Mouse (Mus musculus) liver, embryonic 13.5 days (tissue): ENCODE results near the gene Cry2. TPM values are rescaled to one million over a fixed set of nuclear protein-coding genes. Genes with fewer than 3 reads are reported as not detected.

Source experiments
- ATAC-seq: fragments of 200-750 bp; cut with Nextera tagmentation; 2 replicates; pipeline ENCODE4 v1.8.0; 2017; ENCODE audit warnings: low read depth, mild to moderate bottlenecking, moderate number of reproducible peaks, moderate library complexity
- DNase-seq: peaks from one replicate; pipeline ENCODE4 v3.0.0; 2022
- H3K27ac ChIP-seq: fragments of 300-500 bp; sonication (generic); 2 replicates; pipeline ENCODE4 v1.5.1; 2015; ENCODE audit warnings: moderate library complexity, mild to moderate bottlenecking, inconsistent platforms
- H3K27me3 ChIP-seq: fragments of 300-500 bp; sonication (generic); 2 replicates; pipeline ENCODE4 v1.6.1; 2015; ENCODE audit warnings: mild to moderate bottlenecking, inconsistent platforms
- H3K36me3 ChIP-seq: fragments of 300-500 bp; sonication (generic); 2 replicates; pipeline ENCODE4 v1.6.1; 2015; ENCODE audit warnings: mild to moderate bottlenecking, inconsistent platforms
- H3K4me1 ChIP-seq: fragments of 300-500 bp; sonication (generic); replicated peaks from 2 replicates; pipeline ENCODE4 v1.6.1; 2015; ENCODE audit warnings: inconsistent platforms
- H3K4me2 ChIP-seq: fragments of 300-500 bp; sonication (generic); 2 replicates; pipeline ENCODE4 v1.6.1; 2015; ENCODE audit warnings: inconsistent platforms, mild to moderate bottlenecking, moderate library complexity
- H3K4me3 ChIP-seq: fragments of 300-500 bp; sonication (generic); replicated peaks from 2 replicates; pipeline ENCODE4 v1.5.1; 2015; ENCODE audit warnings: mild to moderate bottlenecking, inconsistent platforms
- H3K9ac ChIP-seq: fragments of 300-500 bp; sonication (generic); 2 replicates; pipeline ENCODE4 v1.6.1; 2015; ENCODE audit warnings: mild to moderate bottlenecking, inconsistent platforms
- H3K9me3 ChIP-seq: fragments of 300-500 bp; sonication (generic); replicated peaks from 2 replicates; pipeline ENCODE4 v1.6.1; 2016; ENCODE audit warnings: inconsistent platforms
- WGBS: fragments of 180-500 bp; shearing (Covaris S2); methylation state at CpG from one replicate; pipeline ENCODE4 v1.1.7; 2015; ENCODE audit not compliant: insufficient replicate concordance; 5-methylcytosine and 5-hydroxymethylcytosine counted together
- polyA plus RNA-seq: library from polyadenylated mRNA; unstranded; fragments of >200 nt; fragmentation: Nextera tagmentation; extraction: Ambion mirVana; gene quantifications from 2 replicates; pipeline ENCODE4 v1.2.1, GENCODE M21; 2015

Gene Cry2
- polyA plus RNA-seq, 1 experiment from 2014 or later = 9.1 TPM

DNA sequence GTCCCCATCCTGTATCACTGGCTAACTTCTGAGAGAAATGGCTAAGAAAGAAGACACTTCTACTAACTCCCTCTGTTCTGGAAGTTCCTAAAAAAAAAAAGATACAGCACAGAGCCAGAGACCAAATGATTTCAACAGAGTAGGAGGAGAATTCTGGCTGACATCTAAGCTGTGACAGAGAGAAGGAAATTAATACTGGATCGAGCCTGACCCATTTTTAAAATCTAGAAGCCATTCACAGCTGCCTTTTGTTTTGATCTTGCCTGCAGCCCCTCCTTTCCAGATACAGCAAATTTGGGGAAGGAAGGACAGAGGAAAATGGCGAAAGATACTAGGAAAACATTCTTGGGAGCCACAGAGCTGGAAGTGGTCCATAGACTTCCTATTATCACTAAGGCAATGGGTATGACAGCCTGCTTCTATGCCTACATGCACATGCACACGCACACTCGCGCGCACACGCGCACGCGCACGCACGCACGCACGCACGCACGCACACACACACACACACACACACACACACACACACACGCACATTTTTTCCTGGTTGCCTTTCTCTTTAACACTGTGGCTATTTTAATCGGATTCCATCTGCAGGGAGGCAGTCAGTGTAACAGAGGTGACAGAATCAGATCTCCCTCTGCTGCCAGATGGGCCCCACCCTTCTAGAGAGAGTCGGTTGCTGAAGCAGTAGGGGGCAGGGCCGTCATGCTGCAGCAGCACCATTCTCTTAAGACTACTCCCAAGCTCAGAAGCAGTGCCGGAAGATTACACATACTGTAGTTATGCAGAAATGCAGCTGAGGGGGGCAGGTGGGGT, 2.9 kb downstream of the Cry2 start:
- ATAC-seq = peak; percentile 43
- H3K4me2 ChIP-seq = peak overlapping the region; percentile 99
- H3K4me1 ChIP-seq = peaks cover 77% of the 10 kb centered on the region
- H3K4me3 ChIP-seq = peak overlapping the region; percentile 82
- peak overlapping the region; percentile 68 for H3K27ac ChIP-seq
- peak overlapping the region; percentile 88 for H3K9ac ChIP-seq
- peaks cover 14% of the 10 kb centered on the region for H3K36me3 ChIP-seq
- WGBS = 50% methylated on average over 21 of the region's 21 CpGs
- H3K9me3 ChIP-seq = no peaks in the 10 kb centered on the region
- no peaks in the 10 kb centered on the region for H3K27me3 ChIP-seq
- peak; percentile 56 for DNase-seq

- H3K4me1 ChIP-seq = peaks cover 76% of the 10 kb centered on the region
Observed at GRCm38 (mm10) chr2:92430089-92430488, 3.8 kb downstream of the Cry2 start.

DNA sequence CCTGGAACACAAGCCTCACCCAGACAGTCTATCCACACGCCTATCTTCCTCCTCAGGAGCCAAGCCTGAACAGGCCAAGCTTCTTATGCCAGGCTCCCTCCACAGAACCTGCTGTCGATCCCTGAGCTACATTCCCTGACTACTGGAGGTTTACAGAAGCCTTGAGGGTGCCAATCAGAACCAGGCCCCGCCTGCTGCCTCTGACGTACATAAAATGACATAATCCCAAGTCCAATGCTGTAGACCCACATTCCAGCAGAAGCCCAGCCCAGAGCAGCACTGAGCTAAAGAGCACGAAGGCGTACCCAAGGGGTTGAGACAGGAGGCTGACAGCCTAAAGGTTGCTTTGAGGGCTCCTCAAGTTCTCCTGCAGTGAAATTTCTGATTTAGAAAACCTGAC, 6.0 kb downstream of the Cry2 start:
- no peak overlapping the region for H3K27ac ChIP-seq
- H3K4me2 ChIP-seq = no peak overlapping the region

More at GRCm38 (mm10) chr2:92430089-92430488, 3.8 kb downstream of the Cry2 start:
- ATAC-seq (no peak), DNase-seq (no peak)
- Histone ChIP-seq H3K27me3 (no peaks in the 10 kb centered on the region), H3K4me2 (no peak overlapping the region), H3K36me3 (peaks cover 22% of the 10 kb centered on the region), H3K9ac (no peak overlapping the region), H3K4me3 (no peak overlapping the region), H3K9me3 (no peaks in the 10 kb centered on the region), H3K27ac (no peak overlapping the region)
- WGBS = 47% methylated on average over 2 of the region's 2 CpGs

GRCm38 (mm10) chr2:92426426-92426825, 7.4 kb downstream of the Cry2 start:
- H3K27me3 ChIP-seq = no peaks in the 10 kb centered on the region
- H3K36me3 ChIP-seq = peaks cover 58% of the 10 kb centered on the region
- ATAC-seq = no peak
- H3K9me3 ChIP-seq = no peaks in the 10 kb centered on the region
- WGBS = 94% methylated on average over 3 of the region's 3 CpGs
- H3K4me3 ChIP-seq = no peak overlapping the region
- no peak overlapping the region for H3K9ac ChIP-seq
- no peak for DNase-seq
- no peak overlapping the region for H3K27ac ChIP-seq
- H3K4me1 ChIP-seq = peaks cover 50% of the 10 kb centered on the region
- H3K4me2 ChIP-seq = no peak overlapping the region

More for the DNA sequence above, 6.0 kb downstream of the Cry2 start:
- WGBS = 65% methylated on average over 6 of the region's 6 CpGs
- H3K9me3 ChIP-seq = no peaks in the 10 kb centered on the region
- H3K4me1 ChIP-seq = peaks cover 65% of the 10 kb centered on the region
- DNase-seq (no peak), ATAC-seq (no peak)
- H3K9ac ChIP-seq = no peak overlapping the region
- no peaks in the 10 kb centered on the region for H3K27me3 ChIP-seq
- no peak overlapping the region for H3K4me3 ChIP-seq
- H3K36me3 ChIP-seq = peaks cover 44% of the 10 kb centered on the region

GRCm38 (mm10) chr2:92425366-92425765, 8.5 kb downstream of the Cry2 start:
- peaks cover 40% of the 10 kb centered on the region for H3K4me1 ChIP-seq
- no peaks in the 10 kb centered on the region for H3K9me3 ChIP-seq
- no peaks in the 10 kb centered on the region for H3K27me3 ChIP-seq
- H3K27ac ChIP-seq = no peak overlapping the region
- WGBS = 77% methylated on average over 4 of the region's 4 CpGs
- DNase-seq (no peak), ATAC-seq (no peak)
- H3K4me3 ChIP-seq = no peak overlapping the region
- H3K9ac ChIP-seq = no peak overlapping the region
- H3K36me3 ChIP-seq = peaks cover 69% of the 10 kb centered on the region
- H3K4me2 ChIP-seq = no peak overlapping the region

DNA sequence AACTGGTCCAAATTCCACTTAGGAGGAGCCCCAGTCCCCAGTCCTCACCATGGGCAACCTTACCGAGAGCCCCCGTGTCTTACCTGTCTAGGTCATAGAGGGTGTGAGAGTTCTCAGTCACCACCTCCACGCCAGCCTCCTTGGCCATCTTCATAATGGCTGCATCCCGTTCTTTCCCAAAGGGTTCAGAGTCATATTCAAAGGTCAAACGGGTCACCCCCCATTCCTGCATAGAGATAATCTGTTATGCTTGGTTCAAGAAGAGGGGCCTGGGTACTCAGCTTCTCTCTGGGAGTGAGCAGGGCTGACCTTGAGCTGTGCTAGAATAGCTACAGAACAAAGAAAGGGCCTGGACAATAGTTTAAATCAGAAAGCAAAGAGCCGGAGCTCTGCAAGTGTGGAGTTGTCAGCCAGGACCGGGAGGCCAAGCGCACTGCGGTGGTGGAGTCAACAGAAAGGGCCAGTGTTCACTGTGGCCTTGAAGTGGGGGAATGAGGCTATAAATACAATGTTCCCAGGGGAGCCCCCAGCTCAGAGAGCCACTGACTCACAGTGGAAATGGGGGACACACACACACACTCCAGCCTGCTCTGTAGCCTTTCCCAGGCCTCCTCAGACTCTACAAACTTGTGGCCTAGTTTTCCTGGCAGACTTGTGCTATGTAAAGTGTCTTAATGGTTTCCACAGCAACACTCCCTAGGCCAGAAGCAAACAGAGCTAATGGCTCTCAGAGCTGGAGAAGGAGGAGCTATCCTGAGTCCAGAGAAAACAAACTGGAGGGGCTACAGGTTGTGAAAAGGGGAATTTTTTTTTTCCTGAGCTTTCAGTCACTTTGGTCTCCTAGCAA, 9.2 kb downstream of the Cry2 start:
- H3K27ac ChIP-seq = 0 out of 2 replicates have a peak overlapping the region, but pooled peaks have one; percentile 10
- H3K9me3 ChIP-seq = no peaks in the 10 kb centered on the region
- H3K36me3 ChIP-seq = peaks cover 75% of the 10 kb centered on the region
- H3K4me2 ChIP-seq = no peak overlapping the region
- 83% methylated on average over 9 of the region's 9 CpGs for WGBS
- no peak overlapping the region for H3K4me3 ChIP-seq
- H3K4me1 ChIP-seq = peaks cover 33% of the 10 kb centered on the region
- H3K27me3 ChIP-seq = no peaks in the 10 kb centered on the region
- no peak for ATAC-seq
- no peak for DNase-seq
- H3K9ac ChIP-seq = no peak overlapping the region

DNA sequence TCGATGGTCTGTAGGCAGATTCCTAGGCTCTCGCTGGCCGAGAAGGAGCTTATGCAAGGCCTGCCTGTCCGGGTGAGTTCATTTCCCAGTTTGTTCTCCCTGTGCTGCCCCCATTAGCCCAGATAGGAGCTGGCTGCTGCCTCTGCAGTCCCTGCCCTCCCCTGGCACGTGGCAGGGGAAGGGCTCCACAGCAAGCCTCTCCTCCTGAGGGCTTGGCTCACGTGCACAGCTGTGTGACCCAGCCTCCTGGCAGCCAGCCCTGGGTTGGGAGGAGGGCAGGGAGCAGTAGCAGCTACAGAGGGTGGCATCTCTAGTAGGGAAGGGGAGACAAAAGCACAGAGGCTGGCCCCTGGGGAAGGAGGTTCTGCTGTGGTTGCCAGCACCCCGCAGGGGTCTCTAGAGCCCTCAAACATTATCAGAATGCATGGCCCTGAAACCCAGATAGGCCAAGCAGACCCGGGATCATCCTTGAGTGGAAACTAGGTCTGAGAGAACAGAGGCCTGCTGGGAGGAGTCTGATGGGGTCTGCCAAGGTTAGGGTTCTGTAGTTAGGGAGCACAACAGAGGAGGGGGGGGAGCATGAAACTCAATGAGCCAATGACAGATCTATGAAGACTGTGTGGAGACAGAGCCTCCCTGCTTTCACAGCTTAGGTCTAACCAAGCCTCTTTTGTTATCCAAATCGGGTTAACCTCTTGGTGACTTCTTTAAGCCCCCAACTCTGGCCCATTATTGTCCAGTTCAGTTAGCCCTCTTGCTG, 10.0 kb downstream of the Cry2 start:
- Histone ChIP-seq H3K27ac (no peak overlapping the region), H3K36me3 (peaks cover 78% of the 10 kb centered on the region), H3K9ac (no peak overlapping the region), H3K27me3 (no peaks in the 10 kb centered on the region), H3K4me2 (no peak overlapping the region), H3K9me3 (no peaks in the 10 kb centered on the region), H3K4me3 (no peak overlapping the region), H3K4me1 (peaks cover 25% of the 10 kb centered on the region)
- no peak for ATAC-seq
- 73% methylated on average over 9 of the region's 9 CpGs for WGBS
- DNase-seq = no peak

- 79% methylated on average over 9 of the region's 9 CpGs for WGBS
- H3K4me2 ChIP-seq = no peak overlapping the region
- no peaks in the 10 kb centered on the region for H3K9me3 ChIP-seq
- H3K27ac ChIP-seq = no peak overlapping the region
- no peak for DNase-seq
- H3K4me3 ChIP-seq = no peak overlapping the region
- no peak overlapping the region for H3K9ac ChIP-seq
- peaks cover 17% of the 10 kb centered on the region for H3K4me1 ChIP-seq
- peaks cover 85% of the 10 kb centered on the region for H3K36me3 ChIP-seq
- H3K27me3 ChIP-seq = no peaks in the 10 kb centered on the region
- no peak for ATAC-seq
Observed at GRCm38 (mm10) chr2:92423156-92423555, 10.7 kb downstream of the Cry2 start.

GRCm38 (mm10) chr2:92422388-92423135, 11.3 kb downstream of the Cry2 start:
- H3K4me3 ChIP-seq = no peak overlapping the region
- DNase-seq (no peak), ATAC-seq (no peak)
- no peak overlapping the region for H3K4me2 ChIP-seq
- no peaks in the 10 kb centered on the region for H3K9me3 ChIP-seq
- WGBS = 49% methylated on average over 10 of the region's 10 CpGs
- peaks cover 11% of the 10 kb centered on the region for H3K4me1 ChIP-seq
- no peak overlapping the region for H3K9ac ChIP-seq
- H3K27me3 ChIP-seq = no peaks in the 10 kb centered on the region
- H3K27ac ChIP-seq = no peak overlapping the region
- peaks cover 91% of the 10 kb centered on the region for H3K36me3 ChIP-seq

- WGBS = 80% methylated on average over 7 of the region's 7 CpGs
- no peaks in the 10 kb centered on the region for H3K27me3 ChIP-seq
- ATAC-seq (no peak), DNase-seq (no peak)
- H3K36me3 ChIP-seq = peaks cover 98% of the 10 kb centered on the region
- no peak overlapping the region for H3K4me3 ChIP-seq
- H3K4me1 ChIP-seq = peaks cover 6% of the 10 kb centered on the region; the same call in 1 of the 2 replicates
- no peak overlapping the region for H3K9ac ChIP-seq
- H3K9me3 ChIP-seq = no peaks in the 10 kb centered on the region
- H3K27ac ChIP-seq = no peak overlapping the region
- no peak overlapping the region for H3K4me2 ChIP-seq
Observed at GRCm38 (mm10) chr2:92421723-92422387, 12.0 kb downstream of the Cry2 start.
